Mouse (Mus musculus) neural tube, embryonic 12.5 days (tissue): ENCODE data around the gene Nkg7. TPM values are rescaled to one million over a fixed set of nuclear protein-coding genes. Genes with fewer than 3 reads are reported as not detected.

ENCODE experiments used
- ATAC-seq: fragments of 200-750 bp; cut with Nextera tagmentation; 2 replicates; pipeline ENCODE4 v1.8.0; 2017; ENCODE audit warnings: low read depth, mild to moderate bottlenecking, moderate TSS enrichment, moderate library complexity; ENCODE audit not compliant: low FRiP score
- H3K27ac ChIP-seq: fragments of 300-500 bp; sonication (generic); 2 replicates; pipeline ENCODE4 v1.5.1; 2016
- H3K27me3 ChIP-seq: fragments of 300-500 bp; sonication (generic); replicated peaks from 2 replicates; pipeline ENCODE4 v1.6.1; 2016; ENCODE audit warnings: mild to moderate bottlenecking
- H3K36me3 ChIP-seq: fragments of 300-500 bp; sonication (generic); 2 replicates; pipeline ENCODE4 v1.6.1; 2016; ENCODE audit warnings: mild to moderate bottlenecking
- H3K4me1 ChIP-seq: fragments of 300-500 bp; sonication (generic); 2 replicates; pipeline ENCODE4 v1.6.1; 2016
- H3K4me2 ChIP-seq: fragments of 300-500 bp; sonication (generic); replicated peaks from 2 replicates; pipeline ENCODE4 v1.6.1; 2016; ENCODE audit warnings: mild to moderate bottlenecking
- H3K4me3 ChIP-seq: fragments of 300-500 bp; sonication (generic); 2 replicates; pipeline ENCODE4 v1.5.1; 2016
- H3K9ac ChIP-seq: fragments of 300-500 bp; sonication (generic); 2 replicates; pipeline ENCODE4 v1.6.1; 2016; ENCODE audit warnings: mild to moderate bottlenecking
- H3K9me3 ChIP-seq: fragments of 300-500 bp; sonication (generic); 2 replicates; pipeline ENCODE4 v1.6.1; 2016; ENCODE audit warnings: mild to moderate bottlenecking
- WGBS: fragments of 180-500 bp; shearing (Covaris S2); methylation state at CpG from one replicate; pipeline ENCODE4 v1.1.7; 2016; 5-methylcytosine and 5-hydroxymethylcytosine counted together
- polyA plus RNA-seq: library from polyadenylated mRNA; unstranded; fragments of >200 nt; fragmentation: Nextera tagmentation; extraction: Ambion mirVana; gene quantifications from 2 replicates; pipeline ENCODE4 v1.2.1, GENCODE M21; 2016

Nkg7 gene
- polyA plus RNA-seq, 1 experiment from 2014 or later: 0.28 TPM

DNA sequence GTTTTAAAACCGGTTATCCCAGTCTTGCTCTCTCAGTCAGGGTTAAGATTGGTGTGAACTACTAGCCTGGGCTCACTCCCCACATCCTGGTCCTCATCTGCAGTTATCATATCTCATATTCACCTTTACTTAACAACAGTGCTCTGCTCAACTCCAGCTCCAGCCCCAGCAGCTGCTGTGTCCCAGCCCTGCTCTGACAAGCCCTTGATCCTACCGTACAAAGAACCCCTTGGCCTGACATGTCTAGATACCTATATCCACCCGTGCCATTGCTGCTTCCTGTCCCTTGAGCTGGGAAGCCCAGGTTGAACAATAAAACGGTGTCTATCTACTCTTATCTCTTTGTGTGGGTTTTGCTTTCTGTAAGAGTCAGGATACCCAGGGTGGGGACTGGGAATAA lies 7.4 kb upstream of the Nkg7 start:
- Histone ChIP-seq H3K4me1 (no peaks in the 10 kb centered on the region), H3K9me3 (no peaks in the 10 kb centered on the region), H3K36me3 (no peaks in the 10 kb centered on the region), H3K4me3 (no peak overlapping the region), H3K4me2 (no peak overlapping the region), H3K27ac (no peak overlapping the region), H3K27me3 (no peaks in the 10 kb centered on the region), H3K9ac (no peak overlapping the region)
- ATAC-seq: no peak
- 66% methylated on average over 4 of the region's 4 CpGs for WGBS

DNA sequence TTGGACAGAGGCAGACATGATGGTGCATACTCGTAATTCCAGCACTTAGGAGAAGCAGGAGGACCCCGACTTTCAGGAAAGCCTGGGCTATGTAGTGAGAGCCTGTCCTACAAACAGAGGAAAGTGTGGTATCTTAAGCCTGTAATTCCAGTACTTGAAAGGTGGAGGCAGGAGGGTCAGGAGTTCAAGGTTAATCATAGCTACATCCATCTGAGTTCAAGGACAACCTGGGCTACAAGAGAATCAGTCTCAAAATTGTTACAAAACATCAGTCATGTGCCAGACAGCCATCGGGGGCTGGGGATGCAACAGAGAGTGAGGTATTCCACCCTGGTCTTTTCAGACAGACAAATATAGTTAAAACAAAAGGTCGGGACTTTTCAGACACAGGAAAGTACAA lies 4.0 kb upstream of the Nkg7 start:
- Histone ChIP-seq H3K27ac (no peak overlapping the region), H3K36me3 (no peaks in the 10 kb centered on the region), H3K4me1 (no peaks in the 10 kb centered on the region), H3K9me3 (no peaks in the 10 kb centered on the region), H3K9ac (no peak overlapping the region), H3K4me2 (no peak overlapping the region), H3K27me3 (no peaks in the 10 kb centered on the region), H3K4me3 (no peak overlapping the region)
- WGBS: 82% methylated on average over 4 of the region's 4 CpGs
- no peak for ATAC-seq

DNA sequence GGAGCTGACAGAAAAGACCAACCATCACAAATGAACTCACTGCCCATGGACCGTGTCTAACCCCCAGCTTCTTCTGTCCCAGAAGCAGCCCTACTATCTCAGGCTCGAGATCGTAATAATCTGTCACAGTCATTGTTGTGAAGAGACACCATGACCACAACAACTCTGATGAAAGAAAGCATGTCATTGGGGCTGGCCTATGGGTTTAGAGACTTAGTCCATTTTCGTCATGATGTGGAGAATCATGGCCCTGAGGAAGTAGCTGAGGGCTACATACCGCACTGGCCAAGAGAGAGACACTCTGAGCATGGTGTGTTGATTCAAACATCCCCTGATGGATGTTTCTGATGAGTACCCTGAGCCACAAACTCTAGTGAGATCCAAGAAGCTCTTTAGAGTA lies 2.2 kb upstream of the Nkg7 start:
- ATAC-seq: no peak
- H3K4me2 ChIP-seq: no peak overlapping the region
- 82% methylated on average over 5 of the region's 5 CpGs for WGBS
- no peaks in the 10 kb centered on the region for H3K36me3 ChIP-seq
- no peak overlapping the region for H3K4me3 ChIP-seq
- no peaks in the 10 kb centered on the region for H3K4me1 ChIP-seq
- H3K27me3 ChIP-seq: no peaks in the 10 kb centered on the region
- H3K9ac ChIP-seq: no peak overlapping the region
- no peaks in the 10 kb centered on the region for H3K9me3 ChIP-seq
- no peak overlapping the region for H3K27ac ChIP-seq

DNA sequence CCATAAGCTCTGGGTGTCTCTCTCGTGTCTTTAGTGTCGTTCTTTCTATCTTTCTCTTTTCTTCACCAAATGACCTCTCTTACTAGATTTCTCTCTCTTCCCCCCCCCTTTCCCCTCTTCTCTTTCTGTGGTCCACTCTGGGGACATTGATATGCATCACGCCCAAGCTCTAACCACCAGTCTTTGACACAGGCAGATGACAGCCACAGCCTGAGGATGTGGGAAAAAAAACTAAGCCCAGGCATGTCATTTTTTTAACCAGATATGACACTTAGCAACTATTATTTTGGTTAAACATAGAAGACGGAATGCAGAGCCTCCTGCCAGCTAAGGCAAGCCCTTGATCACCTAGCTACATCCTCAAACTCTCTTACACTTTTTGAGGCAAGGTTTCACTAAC lies 1.7 kb downstream of the Nkg7 start:
- Histone ChIP-seq H3K4me3 (no peak overlapping the region), H3K4me2 (no peak overlapping the region), H3K9me3 (no peaks in the 10 kb centered on the region), H3K4me1 (peaks cover 9% of the 10 kb centered on the region), H3K27me3 (no peaks in the 10 kb centered on the region), H3K36me3 (no peaks in the 10 kb centered on the region), H3K9ac (no peak overlapping the region), H3K27ac (no peak overlapping the region)
- 82% methylated on average over 4 of the region's 4 CpGs for WGBS
- ATAC-seq: no peak

DNA sequence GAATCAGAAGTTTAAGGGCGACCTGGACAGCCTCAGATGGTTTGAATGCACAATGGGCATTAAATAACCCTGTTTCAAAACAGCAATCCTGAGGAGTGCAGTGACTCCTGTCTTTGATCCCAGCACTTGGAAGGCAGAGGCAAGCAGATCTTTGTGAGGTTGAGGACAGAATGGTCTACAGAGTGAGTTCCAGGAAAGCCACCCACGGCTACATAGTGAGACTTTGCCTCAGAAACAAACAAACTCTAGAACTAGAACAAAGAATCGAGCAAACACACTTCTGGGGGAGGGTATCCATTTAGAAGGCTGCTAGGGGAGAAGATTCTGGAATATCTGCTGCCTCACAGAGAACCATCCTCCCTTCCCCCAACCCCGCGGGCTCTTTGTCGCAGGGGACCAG lies 3.6 kb downstream of the Nkg7 start, which contains the start of gene Cldnd2:
TSS of gene Cldnd2 (plus strand) at position 301 of the 400 bp plus-strand sequence.
- H3K9ac ChIP-seq: no peak within 1 kb of the TSS
- WGBS: 82% methylated on average over 6 of the region's 6 CpGs
- H3K4me3 ChIP-seq: no peak within 1 kb of the TSS
- no peaks in the 10 kb centered on the region for H3K36me3 ChIP-seq
- H3K4me2 ChIP-seq: no peak within 1 kb of the TSS
- no peaks in the 10 kb centered on the region for H3K27me3 ChIP-seq
- no peaks in the 10 kb centered on the region for H3K9me3 ChIP-seq
- H3K4me1 ChIP-seq: peaks cover 19% of the 10 kb centered on the region
- H3K27ac ChIP-seq: no peak within 1 kb of the TSS
- no peak for ATAC-seq

DNA sequence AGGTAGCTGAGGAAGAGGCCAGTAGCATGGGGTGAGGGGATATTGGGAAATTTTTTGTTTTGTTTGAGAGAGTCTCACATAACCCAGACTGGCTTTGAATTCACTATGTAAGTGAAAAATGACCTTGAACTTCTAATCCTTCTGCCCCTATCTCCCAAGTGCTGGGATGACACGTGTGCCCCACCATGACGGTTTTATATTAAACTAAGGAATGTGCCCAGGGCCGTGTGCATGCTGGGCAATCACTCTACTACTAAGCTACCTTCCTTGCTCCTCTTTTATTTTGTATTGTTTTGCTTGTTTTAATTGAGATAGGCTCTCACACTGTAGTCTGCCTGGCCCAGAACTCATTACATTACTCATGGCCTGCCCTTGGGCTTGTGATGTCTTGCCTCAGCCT lies 4.2 kb downstream of the Nkg7 start:
- H3K9ac ChIP-seq: no peak overlapping the region
- H3K27me3 ChIP-seq: no peaks in the 10 kb centered on the region
- H3K36me3 ChIP-seq: no peaks in the 10 kb centered on the region
- H3K4me1 ChIP-seq: peaks cover 19% of the 10 kb centered on the region
- H3K27ac ChIP-seq: no peak overlapping the region
- ATAC-seq: no peak
- no peaks in the 10 kb centered on the region for H3K9me3 ChIP-seq
- H3K4me2 ChIP-seq: no peak overlapping the region
- H3K4me3 ChIP-seq: no peak overlapping the region
- 89% methylated on average over 3 of the region's 3 CpGs for WGBS

DNA sequence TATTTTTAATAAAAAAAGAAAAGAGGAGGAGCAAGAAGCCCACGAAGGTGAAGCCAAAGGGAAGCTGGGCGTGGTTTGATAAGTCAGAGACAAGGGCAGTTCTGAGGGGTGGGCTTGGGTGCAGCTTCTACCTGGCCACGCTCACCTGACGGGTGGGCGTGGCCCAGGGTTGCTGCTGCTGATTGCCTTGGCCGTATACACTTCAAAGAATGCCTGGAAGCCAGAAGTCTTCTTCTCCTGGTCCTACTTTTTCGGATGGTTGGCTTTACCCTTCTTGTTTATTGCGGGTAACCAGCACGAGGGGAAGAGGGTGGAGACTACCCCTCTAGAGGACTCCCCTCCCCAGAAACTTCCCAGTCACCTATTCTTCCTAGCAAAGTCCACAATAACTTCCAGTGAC lies 5.8 kb downstream of the Nkg7 start:
- Histone ChIP-seq H3K9ac (peak overlapping the region; percentile 61), H3K27me3 (no peaks in the 10 kb centered on the region), H3K4me2 (peak overlapping the region; percentile 72), H3K9me3 (no peaks in the 10 kb centered on the region), H3K27ac (no peak overlapping the region), H3K36me3 (no peaks in the 10 kb centered on the region), H3K4me1 (peaks cover 19% of the 10 kb centered on the region), H3K4me3 (peak overlapping the region; percentile 44)
- 17% methylated on average over 9 of the region's 9 CpGs for WGBS
- ATAC-seq: no peak

DNA sequence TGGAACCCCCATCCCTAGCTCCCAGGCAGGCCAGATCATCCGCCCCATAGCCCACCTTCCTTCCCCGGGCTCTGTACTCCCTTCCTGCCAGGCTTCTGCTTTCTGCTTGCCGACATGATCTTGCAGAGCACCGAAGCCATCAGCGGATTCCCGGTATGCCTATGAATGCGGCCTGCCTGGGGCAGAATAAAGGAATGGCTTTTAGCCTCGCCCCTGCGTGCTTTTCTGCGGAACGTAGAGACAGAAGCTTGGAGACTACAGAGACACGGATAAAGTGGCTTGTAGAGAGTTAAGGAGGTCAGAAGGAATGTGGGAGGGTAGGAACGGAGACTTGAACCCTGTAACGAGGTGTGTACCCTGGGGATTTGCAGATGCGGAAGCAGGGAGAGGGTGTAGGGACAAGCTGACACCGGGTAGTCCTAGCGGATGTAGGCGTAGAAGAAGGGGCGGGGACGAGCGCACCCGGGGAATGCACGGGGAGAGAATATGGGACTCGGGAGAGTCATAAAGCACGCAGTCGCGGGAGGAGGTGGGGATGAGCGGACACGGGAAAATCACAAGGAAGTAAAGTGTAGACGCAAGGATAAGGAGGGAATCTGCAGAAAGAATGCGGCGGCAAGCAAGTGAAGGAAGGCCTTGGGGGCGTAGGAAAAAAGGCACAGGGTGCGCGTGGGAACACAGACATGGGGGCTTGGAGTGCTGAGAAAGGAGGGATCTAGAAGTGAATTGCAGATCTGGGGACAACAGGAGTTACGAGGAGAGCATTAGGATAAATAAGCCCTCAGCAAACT lies 6.4 kb downstream of the Nkg7 start:
- H3K4me3 ChIP-seq: peak overlapping the region; percentile 44
- no peaks in the 10 kb centered on the region for H3K27me3 ChIP-seq
- WGBS: under 1% methylated on average over 36 of the region's 36 CpGs
- no peaks in the 10 kb centered on the region for H3K9me3 ChIP-seq
- H3K9ac ChIP-seq: peak overlapping the region; percentile 61
- H3K36me3 ChIP-seq: no peaks in the 10 kb centered on the region
- peak; percentile 84 for ATAC-seq
- H3K27ac ChIP-seq: peak overlapping the region; percentile 77
- H3K4me2 ChIP-seq: peak overlapping the region; percentile 72
- H3K4me1 ChIP-seq: peaks cover 19% of the 10 kb centered on the region

DNA sequence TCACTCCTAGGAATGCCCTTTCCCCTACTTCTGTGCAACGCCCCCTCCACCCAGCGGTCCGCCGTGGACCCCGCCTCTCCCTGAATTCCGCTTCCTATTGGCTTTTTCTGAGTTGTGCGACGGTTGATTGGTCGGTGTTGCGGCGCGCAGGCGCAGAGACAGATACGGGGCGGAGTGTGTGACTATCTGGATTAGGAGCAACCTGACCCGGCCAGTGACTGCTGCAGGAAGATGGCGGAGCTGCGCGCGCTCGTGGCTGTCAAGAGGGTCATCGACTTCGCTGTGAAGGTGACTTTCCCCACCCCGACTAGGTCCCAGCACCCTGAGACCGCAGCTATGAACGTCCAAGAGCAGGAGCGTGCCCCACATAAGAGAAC lies 7.0 kb downstream of the Nkg7 start, which contains the start of the genes Etfb and Gm45233:
TSS of gene Etfb (plus strand) at position 167 of the 377 bp plus-strand sequence.
TSS of gene Gm45233 (plus strand) at position 212 of the 377 bp plus-strand sequence.
- WGBS: under 1% methylated on average over 27 of the region's 27 CpGs
- H3K4me3 ChIP-seq: peak within 1 kb of the TSS; percentile 44

DNA sequence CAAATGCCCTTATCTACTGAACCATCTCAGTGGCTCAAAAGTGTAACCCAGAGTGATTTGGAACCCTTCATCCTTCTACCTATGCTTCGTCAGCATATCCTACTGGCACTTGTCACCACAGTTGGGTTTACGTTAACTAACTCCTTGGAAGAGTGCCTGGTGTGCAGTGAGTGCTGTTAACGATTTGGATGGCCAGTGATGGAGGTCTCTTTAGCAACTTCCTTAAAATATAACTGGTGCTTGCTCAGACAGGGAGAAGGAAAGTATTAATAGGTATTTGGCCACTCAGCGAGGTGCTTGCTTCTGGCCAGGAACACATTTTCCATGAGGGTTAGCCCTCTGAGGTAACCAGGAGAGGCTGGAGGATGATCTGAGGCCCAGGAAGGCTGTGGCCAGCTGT lies 10.9 kb downstream of the Nkg7 start:
- Histone ChIP-seq H3K4me1 (peaks cover 14% of the 10 kb centered on the region), H3K9ac (no peak overlapping the region), H3K27me3 (no peaks in the 10 kb centered on the region), H3K27ac (no peak overlapping the region), H3K4me2 (no peak overlapping the region), H3K9me3 (no peaks in the 10 kb centered on the region), H3K4me3 (no peak overlapping the region), H3K36me3 (peaks cover 4% of the 10 kb centered on the region; the same call in 1 of the 2 replicates)
- WGBS: 96% methylated on average over 4 of the region's 4 CpGs
- no peak for ATAC-seq

More for the DNA sequence above, 7.0 kb downstream of the Nkg7 start, which contains the start of the genes Etfb and Gm45233:
- Histone ChIP-seq H3K27ac (peak within 1 kb of the TSS; percentile 77), H3K4me1 (peaks cover 19% of the 10 kb centered on the region), H3K27me3 (no peaks in the 10 kb centered on the region), H3K9me3 (no peaks in the 10 kb centered on the region), H3K36me3 (no peaks in the 10 kb centered on the region; the same call in 1 of the 2 replicates), H3K4me2 (peak within 1 kb of the TSS; percentile 72), H3K9ac (peak within 1 kb of the TSS; percentile 61)
- ATAC-seq: peak; percentile 96

DNA sequence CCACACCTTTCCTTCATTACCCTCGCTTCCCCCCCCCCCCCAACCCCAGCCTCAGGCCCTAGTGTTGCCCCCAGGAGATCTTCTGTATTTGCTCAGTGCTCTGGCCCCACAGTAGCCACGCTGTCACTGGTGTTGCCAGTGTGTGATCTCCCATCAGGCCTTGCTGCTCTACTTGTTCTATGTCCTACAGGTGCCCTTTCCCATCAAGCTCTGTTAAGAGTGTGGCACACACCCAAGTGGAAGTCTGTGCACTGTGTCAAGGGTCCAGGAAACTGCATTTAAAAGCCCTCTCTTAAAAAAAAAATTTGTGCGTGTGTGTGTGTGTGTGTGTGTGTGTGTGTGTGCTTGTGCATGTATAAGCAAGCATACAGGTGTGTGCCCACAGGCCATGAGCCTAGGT lies 11.4 kb downstream of the Nkg7 start:
- 89% methylated on average over 3 of the region's 3 CpGs for WGBS
- H3K9ac ChIP-seq: no peak overlapping the region
- no peak for ATAC-seq

DNA sequence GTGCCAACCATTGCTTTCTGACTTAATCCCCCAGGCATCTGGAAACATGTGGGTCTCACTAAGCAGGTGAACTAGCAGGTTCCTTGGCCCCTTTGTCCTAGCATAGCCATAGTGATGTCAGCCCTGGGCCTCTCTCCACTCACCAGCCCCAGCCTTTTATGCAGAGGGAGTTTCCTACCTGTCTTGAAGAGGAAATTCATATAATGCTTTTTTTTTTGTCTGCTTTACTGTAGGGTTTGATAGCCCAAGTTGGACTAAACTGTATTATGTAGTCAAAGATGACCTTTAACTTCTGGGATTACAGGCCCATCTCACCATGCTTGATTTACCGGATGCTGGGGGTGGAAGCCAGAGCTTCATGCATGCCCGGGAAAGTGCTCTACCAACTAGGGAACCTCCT lies 12.9 kb downstream of the Nkg7 start:
- H3K4me1 ChIP-seq: peaks cover 3% of the 10 kb centered on the region; the same call in 1 of the 2 replicates
- no peak overlapping the region for H3K4me2 ChIP-seq
- no peak overlapping the region for H3K9ac ChIP-seq
- H3K27ac ChIP-seq: no peak overlapping the region
- no peaks in the 10 kb centered on the region for H3K27me3 ChIP-seq
- no peak overlapping the region for H3K4me3 ChIP-seq
- H3K9me3 ChIP-seq: no peaks in the 10 kb centered on the region
- ATAC-seq: no peak
- 96% methylated on average over 2 of the region's 2 CpGs for WGBS
- H3K36me3 ChIP-seq: peaks cover 24% of the 10 kb centered on the region

More for the DNA sequence above, 11.4 kb downstream of the Nkg7 start:
- Histone ChIP-seq H3K27me3 (no peaks in the 10 kb centered on the region), H3K4me2 (no peak overlapping the region), H3K27ac (no peak overlapping the region), H3K36me3 (peaks cover 8% of the 10 kb centered on the region; the same call in 1 of the 2 replicates), H3K4me1 (peaks cover 11% of the 10 kb centered on the region; the same call in 1 of the 2 replicates), H3K9me3 (no peaks in the 10 kb centered on the region), H3K4me3 (no peak overlapping the region)

DNA sequence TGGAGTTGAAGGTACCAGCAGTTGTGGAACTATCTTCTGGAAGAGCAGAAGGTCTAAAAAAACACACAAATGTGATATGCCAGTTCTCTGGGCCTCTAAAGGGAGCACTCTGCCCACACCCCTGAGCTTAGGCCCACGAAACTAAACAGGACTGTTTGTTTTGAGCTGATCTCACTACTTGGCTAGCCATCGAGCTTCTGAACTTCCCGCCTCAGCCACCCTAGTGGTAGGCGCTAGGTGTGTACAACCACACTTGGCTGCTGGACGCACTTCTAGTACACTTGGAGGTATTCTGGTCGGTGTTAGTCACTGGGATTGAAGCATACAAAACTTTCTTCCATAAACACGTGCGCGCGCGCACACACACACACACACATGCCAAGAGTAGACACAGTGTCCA lies 14.9 kb downstream of the Nkg7 start:
- Histone ChIP-seq H3K4me1 (no peaks in the 10 kb centered on the region), H3K4me3 (no peak overlapping the region), H3K9ac (no peak overlapping the region), H3K27me3 (no peaks in the 10 kb centered on the region), H3K4me2 (no peak overlapping the region), H3K36me3 (peaks cover 40% of the 10 kb centered on the region), H3K9me3 (no peaks in the 10 kb centered on the region), H3K27ac (no peak overlapping the region)
- ATAC-seq: no peak
- 97% methylated on average over 11 of the region's 11 CpGs for WGBS
